Mouse (Mus musculus) liver, adult 2 months (tissue): ENCODE results near the gene Lrrc17.

ENCODE experiments used
- CTCF ChIP-seq: fragments of 200-500 bp; IDR thresholded peaks from 2 replicates; pipeline ENCODE4 v1.5.1; 2011; ENCODE audit warnings: low read depth, low read length, control low read depth
- POLR2A ChIP-seq: fragments of 200-500 bp; IDR thresholded peaks from 2 replicates; pipeline ENCODE4 v1.6.1; 2011; ENCODE audit warnings: low read length, control low read depth; ENCODE audit not compliant: insufficient read depth; ENCODE audit errors: extremely low read depth

- TF ChIP-seq CTCF (no peak), POLR2A (no peak)
These were observed 16.4 kb upstream of the Lrrc17 start for GRCm38 (mm10) chr5:21526835-21527485.
